Mouse (Mus musculus) hindbrain, embryonic 14.5 days (tissue): ENCODE data around the gene Rasgrf2. TPM values are rescaled to one million over a fixed set of nuclear protein-coding genes. Genes with fewer than 3 reads are reported as not detected.

ENCODE experiments used
- ATAC-seq: fragments of 200-750 bp; cut with Nextera tagmentation; 2 replicates; pipeline ENCODE4 v1.8.0; 2017; ENCODE audit warnings: moderate number of reproducible peaks, mild to moderate bottlenecking, moderate TSS enrichment, moderate library complexity; ENCODE audit not compliant: low FRiP score
- DNase-seq: peaks from one replicate; pipeline ENCODE4 v3.0.0-alpha.2; 2015; ENCODE audit warnings: low spot score
- H3K27ac ChIP-seq: fragments of 300-500 bp; sonication (generic); 2 replicates; pipeline ENCODE4 v1.5.1; 2014; ENCODE audit warnings: mild to moderate bottlenecking, moderate library complexity
- H3K27me3 ChIP-seq: fragments of 300-500 bp; sonication (generic); 2 replicates; pipeline ENCODE4 v1.6.1; 2014; ENCODE audit warnings: mild to moderate bottlenecking, low read length, mixed read lengths; ENCODE audit not compliant: control insufficient read depth, insufficient read depth
- H3K36me3 ChIP-seq: fragments of 300-500 bp; sonication (generic); replicated peaks from 2 replicates; pipeline ENCODE4 v1.6.1; 2014; ENCODE audit not compliant: control insufficient read depth, insufficient read depth
- H3K4me1 ChIP-seq: fragments of 300-500 bp; sonication (generic); replicated peaks from 2 replicates; pipeline ENCODE4 v1.6.1; 2014; ENCODE audit warnings: antibody characterized with exemption, low read length, mixed read lengths; ENCODE audit not compliant: control insufficient read depth, insufficient read depth
- H3K4me2 ChIP-seq: fragments of 300-500 bp; sonication (generic); replicated peaks from 2 replicates; pipeline ENCODE4 v1.6.1; 2014; ENCODE audit warnings: mild to moderate bottlenecking, moderate library complexity
- H3K4me3 ChIP-seq: fragments of 300-500 bp; sonication (generic); replicated peaks from 2 replicates; pipeline ENCODE4 v1.5.1; 2014; ENCODE audit warnings: mild to moderate bottlenecking, low read length
- H3K9ac ChIP-seq: fragments of 300-500 bp; sonication (generic); 2 replicates; pipeline ENCODE4 v1.6.1; 2014
- H3K9me3 ChIP-seq: fragments of 300-500 bp; sonication (generic); 2 replicates; pipeline ENCODE4 v1.6.1; 2016; ENCODE audit warnings: low read length; ENCODE audit not compliant: control insufficient read depth
- WGBS: fragments of 180-500 bp; shearing (Covaris S2); extraction: QIAGEN DNeasy Blood & Tissue Kit; methylation state at CpG from one replicate; pipeline ENCODE4 v1.1.7; 2014; 5-methylcytosine and 5-hydroxymethylcytosine counted together
- polyA plus RNA-seq: library from polyadenylated mRNA; unstranded; fragments of >200 nt; fragmentation: Nextera tagmentation; extraction: Ambion mirVana; gene quantifications from 2 replicates; pipeline ENCODE4 v1.2.1, GENCODE M21; 2014

Gene Rasgrf2
- polyA plus RNA-seq, 1 experiment from 2014 or later = 6.5 TPM

GRCm38 (mm10) chr13:91868577-91868976 is 262.9 kb downstream of the Rasgrf2 start:
- no peak overlapping the region for H3K9ac ChIP-seq
- DNase-seq = no peak
- no peaks in the 10 kb centered on the region for H3K27me3 ChIP-seq
- no peaks in the 10 kb centered on the region for H3K9me3 ChIP-seq
- no peak overlapping the region for H3K27ac ChIP-seq
- 92% methylated on average over 1 of the region's 1 CpGs for WGBS
- H3K36me3 ChIP-seq = no peaks in the 10 kb centered on the region
- H3K4me2 ChIP-seq = no peak overlapping the region
- ATAC-seq = no peak
- H3K4me1 ChIP-seq = no peaks in the 10 kb centered on the region
- H3K4me3 ChIP-seq = no peak overlapping the region

GRCm38 (mm10) chr13:91858835-91859234 is 272.6 kb downstream of the Rasgrf2 start:
- ATAC-seq (no peak), DNase-seq (no peak)
- H3K36me3 ChIP-seq = no peaks in the 10 kb centered on the region
- no peaks in the 10 kb centered on the region for H3K27me3 ChIP-seq
- no peak overlapping the region for H3K27ac ChIP-seq
- H3K4me2 ChIP-seq = no peak overlapping the region
- H3K9ac ChIP-seq = no peak overlapping the region
- 84% methylated on average over 7 of the region's 7 CpGs for WGBS
- no peak overlapping the region for H3K4me3 ChIP-seq
- no peaks in the 10 kb centered on the region for H3K9me3 ChIP-seq
- H3K4me1 ChIP-seq = no peaks in the 10 kb centered on the region

- Histone ChIP-seq H3K4me3 (no peak overlapping the region), H3K27me3 (no peaks in the 10 kb centered on the region), H3K27ac (no peak overlapping the region), H3K4me1 (no peaks in the 10 kb centered on the region), H3K4me2 (no peak overlapping the region), H3K9me3 (no peaks in the 10 kb centered on the region), H3K9ac (no peak overlapping the region), H3K36me3 (no peaks in the 10 kb centered on the region)
- no peak for ATAC-seq
- 67% methylated on average over 8 of the region's 8 CpGs for WGBS
- no peak for DNase-seq
Measured at GRCm38 (mm10) chr13:91857427-91857826, 274.0 kb downstream of the Rasgrf2 start.

- H3K9ac ChIP-seq = no peak overlapping the region
- H3K4me2 ChIP-seq = no peak overlapping the region
- no peaks in the 10 kb centered on the region for H3K36me3 ChIP-seq
- no peak overlapping the region for H3K4me3 ChIP-seq
- 85% methylated on average over 3 of the region's 3 CpGs for WGBS
- H3K27me3 ChIP-seq = no peaks in the 10 kb centered on the region
- H3K4me1 ChIP-seq = no peaks in the 10 kb centered on the region
- no peaks in the 10 kb centered on the region for H3K9me3 ChIP-seq
- H3K27ac ChIP-seq = no peak overlapping the region
- no peak for ATAC-seq
- DNase-seq = no peak
Measured at GRCm38 (mm10) chr13:91854412-91854811, 277.0 kb downstream of the Rasgrf2 start.

Other genes starting within 250 kb of the Rasgrf2 start
- gene Gm20379, start 174.3 kb upstream of the Rasgrf2 start, polyA plus RNA-seq = 0.40 and 1.1 TPM in 2 replicates
- gene Dhfr, start 223.1 kb upstream of the Rasgrf2 start, polyA plus RNA-seq = 4.7 and 5.1 TPM in 2 replicates
- 27.5 and 28.0 TPM in 2 replicates for gene Msh3, start 223.3 kb upstream of the Rasgrf2 start, polyA plus RNA-seq